Mouse (Mus musculus) heart, adult 2 months (tissue): ENCODE results near the gene Tmem159.

ENCODE experiments used
- CTCF ChIP-seq: fragments of 200-600 bp; IDR thresholded peaks from 2 replicates; pipeline ENCODE4 v1.8.1; 2022; ENCODE audit warnings: antibody characterized with exemption, mild to moderate bottlenecking, moderate library complexity
- POLR2A ChIP-seq: fragments of 200-500 bp; IDR thresholded peaks from 2 replicates; pipeline ENCODE4 v1.6.1; 2011; ENCODE audit warnings: mild to moderate bottlenecking, low read depth, low read length, control low read depth; ENCODE audit not compliant: insufficient read depth

DNA sequence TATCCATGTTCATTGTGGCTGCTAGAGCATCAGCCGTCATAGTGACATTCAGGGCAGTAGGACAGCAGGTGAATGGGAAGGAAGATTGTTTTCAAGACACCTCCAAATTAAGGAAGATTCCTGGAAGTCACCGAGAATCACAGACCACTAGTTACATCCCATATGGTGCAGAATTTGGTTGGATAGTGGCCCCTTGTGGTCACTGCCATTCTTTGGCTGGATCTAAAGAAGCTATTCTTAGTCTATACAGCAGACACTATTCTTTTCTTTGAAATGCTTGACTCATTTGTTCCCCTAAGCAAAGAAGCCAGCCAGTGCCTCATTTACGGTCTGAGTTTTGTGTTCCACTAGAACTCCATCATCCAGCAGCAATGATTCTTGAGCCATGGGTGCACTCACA is 2.8 kb downstream of the Tmem159 start:
- TF ChIP-seq POLR2A: no peak
- peak; percentile 58 for TF ChIP-seq CTCF
